Mouse (Mus musculus) thymus, adult 2 months (tissue): ENCODE results near the gene Klk1.

ENCODE experiments used
- CTCF ChIP-seq: fragments of 200-500 bp; IDR thresholded peaks from 2 replicates; pipeline ENCODE4 v1.5.1; 2012; ENCODE audit warnings: mild to moderate bottlenecking, control low read depth, low read length, moderate library complexity, borderline replicate concordance; ENCODE audit not compliant: control insufficient read depth, poor library complexity, insufficient read depth; ENCODE audit errors: extremely low read depth
- POLR2A ChIP-seq: fragments of 200-500 bp; IDR thresholded peaks from 2 replicates; pipeline ENCODE4 v1.6.1; 2012; ENCODE audit warnings: mild to moderate bottlenecking, low read length, control low read depth, moderate library complexity; ENCODE audit not compliant: control insufficient read depth, poor library complexity, insufficient read depth; ENCODE audit errors: extremely low read depth

- TF ChIP-seq POLR2A: no peak
- TF ChIP-seq CTCF: no peak
Measured at GRCm38 (mm10) chr7:44272546-44272945, 47.4 kb downstream of the Klk1 start.
